Mouse (Mus musculus) right cerebral cortex, adult 2 months (tissue): ENCODE measurements around the gene Osbpl2.
A peak's percentile ranks its signal among the peaks of the same experiment; 100 is the strongest.

Experiments
- DNase-seq, 2 experiments: peaks; one replicate each; pipeline ENCODE4 v3.0.0; 2021 to 2022; ENCODE audit warnings: low spot score in 2 of 2

The Osbpl2 gene

GRCm38 (mm10) chr2:180118661-180119438 is at the start of gene Osbpl2:
Gene Osbpl2, plus strand, starts transcription at chr2:180119306.
- peak; percentile 100 for DNase-seq

GRCm38 (mm10) chr2:180069770-180070480 is 49.2 kb upstream of the Osbpl2 start:
- no peak for DNase-seq

GRCm38 (mm10) chr2:180070481-180071453 is 48.3 kb upstream of the Osbpl2 start, which contains the start of gene Mtg2:
Gene Mtg2, plus strand, starts transcription at chr2:180070588.
- peak; percentile 96 to 98 for DNase-seq

- DNase-seq, result no peak
These were observed 47.4 kb upstream of the Osbpl2 start for GRCm38 (mm10) chr2:180071671-180072070.

- DNase-seq, result no peak
These were observed 46.2 kb upstream of the Osbpl2 start for GRCm38 (mm10) chr2:180072886-180073285.

- no peak for DNase-seq
These were observed 41.5 kb upstream of the Osbpl2 start for GRCm38 (mm10) chr2:180077622-180078021.

- DNase-seq, result no peak
These were observed 38.4 kb upstream of the Osbpl2 start for GRCm38 (mm10) chr2:180080680-180081079.

- DNase-seq, result no peak
These were observed 36.0 kb upstream of the Osbpl2 start for GRCm38 (mm10) chr2:180083063-180083462.

GRCm38 (mm10) chr2:180084565-180084964 is 34.5 kb upstream of the Osbpl2 start:
- DNase-seq, result no peak

GRCm38 (mm10) chr2:180085926-180086636 is 33.0 kb upstream of the Osbpl2 start:
- no peak for DNase-seq

- no peak for DNase-seq
These were observed 32.5 kb upstream of the Osbpl2 start for GRCm38 (mm10) chr2:180086637-180087027.

- no peak for DNase-seq
These were observed 31.6 kb upstream of the Osbpl2 start for GRCm38 (mm10) chr2:180087472-180087871.

GRCm38 (mm10) chr2:180090285-180090684 is 28.8 kb upstream of the Osbpl2 start:
- DNase-seq, result no peak

- DNase-seq, result no peak
These were observed 23.4 kb upstream of the Osbpl2 start for GRCm38 (mm10) chr2:180095711-180096110.

- DNase-seq, result no peak
These were observed 21.5 kb upstream of the Osbpl2 start for GRCm38 (mm10) chr2:180097585-180097984.

GRCm38 (mm10) chr2:180098167-180098566 is 20.9 kb upstream of the Osbpl2 start:
- DNase-seq, result no peak

- no peak for DNase-seq
These were observed 19.6 kb upstream of the Osbpl2 start for GRCm38 (mm10) chr2:180099529-180099928.

- DNase-seq, result peak in 1 of 2 experiments; percentile 37
These were observed 15.7 kb upstream of the Osbpl2 start for GRCm38 (mm10) chr2:180103151-180103977.

- DNase-seq, result peak in 1 of 2 experiments; percentile 50
These were observed 15.0 kb upstream of the Osbpl2 start, which contains the start of gene Hrh3 for GRCm38 (mm10) chr2:180103978-180104658. Gene Hrh3, minus strand, starts transcription at chr2:180104488.
